Mouse (Mus musculus) heart, postnatal 0 days (tissue): Measurements from ENCODE around the gene Crim1.

Source experiments
- CTCF ChIP-seq: IDR thresholded peaks from 2 replicates; pipeline ENCODE4 v1.5.1; 2016; ENCODE audit warnings: antibody characterized with exemption, control low read depth, low read depth
- EP300 ChIP-seq: IDR thresholded peaks from 2 replicates; pipeline ENCODE4 v1.6.1; 2016; ENCODE audit warnings: antibody characterized with exemption, low read depth

GRCm38 (mm10) chr17:78415255-78415654, 215.2 kb downstream of the Crim1 start:
- no peak for TF ChIP-seq CTCF
- no peak for TF ChIP-seq EP300
